Mouse (Mus musculus) right cerebral cortex, postnatal 4 days (tissue): Measurements from ENCODE around the gene Ica1l.

Experiments
- DNase-seq: peaks from one replicate; pipeline ENCODE4 v3.0.0-alpha.2; 2022

Ica1l gene

DNA sequence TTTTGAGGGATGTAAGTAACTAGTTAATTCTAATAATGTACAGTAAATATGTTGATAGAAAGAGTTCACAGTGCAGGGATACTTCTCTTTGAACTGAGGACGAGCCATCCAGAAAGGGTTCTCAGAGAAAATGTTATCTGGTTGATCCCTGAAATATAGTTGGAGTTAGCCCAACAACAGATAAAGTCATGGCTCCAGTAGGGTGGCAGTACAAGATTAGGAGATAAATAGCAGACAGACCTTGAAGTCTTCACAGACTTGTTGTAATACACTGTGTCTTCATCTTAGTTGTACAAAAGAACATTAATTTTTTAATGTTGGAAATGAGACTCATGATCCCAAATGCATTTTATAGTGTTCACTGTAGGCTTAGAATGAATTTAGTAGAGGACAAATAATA, 83.0 kb downstream of the Ica1l start:
- DNase-seq: no peak

DNA sequence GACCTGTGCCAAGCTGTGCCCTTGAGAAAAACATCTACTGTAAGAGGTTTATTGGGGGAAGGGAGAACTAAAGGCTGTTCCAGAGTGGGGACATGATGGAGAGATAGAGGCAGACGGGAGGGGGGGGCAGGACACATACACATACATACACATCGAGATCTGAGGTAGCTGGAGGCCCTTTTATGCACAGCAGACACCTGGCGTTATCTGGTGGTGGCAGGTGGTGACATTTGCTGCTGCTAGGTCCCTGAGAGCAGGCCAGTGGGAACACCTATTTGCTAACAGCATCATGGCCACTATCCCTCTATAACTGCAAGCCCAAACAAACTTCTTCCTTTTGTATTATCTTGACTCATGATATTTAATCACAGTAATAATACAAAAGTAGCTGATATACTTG, 85.8 kb downstream of the Ica1l start:
- no peak for DNase-seq

DNA sequence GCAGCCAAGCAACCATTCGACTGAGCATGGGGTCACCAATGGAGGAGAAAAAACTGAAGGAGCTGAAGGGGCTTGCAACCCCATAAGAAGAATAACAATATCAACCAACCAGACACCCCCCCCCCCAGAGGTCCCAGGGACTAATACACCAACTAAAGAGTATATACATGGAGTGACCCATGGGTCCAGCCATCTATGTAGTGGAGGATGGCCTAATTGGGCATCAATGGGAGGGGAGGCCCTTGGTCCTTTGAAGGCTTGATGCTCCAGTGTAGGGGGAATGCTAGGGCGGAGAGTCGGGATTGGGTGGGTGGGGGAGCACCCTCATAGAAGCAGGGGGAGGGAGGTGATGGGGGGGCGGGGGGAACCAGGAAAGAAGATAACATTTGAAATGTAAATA, 95.5 kb downstream of the Ica1l start:
- no peak for DNase-seq

DNA sequence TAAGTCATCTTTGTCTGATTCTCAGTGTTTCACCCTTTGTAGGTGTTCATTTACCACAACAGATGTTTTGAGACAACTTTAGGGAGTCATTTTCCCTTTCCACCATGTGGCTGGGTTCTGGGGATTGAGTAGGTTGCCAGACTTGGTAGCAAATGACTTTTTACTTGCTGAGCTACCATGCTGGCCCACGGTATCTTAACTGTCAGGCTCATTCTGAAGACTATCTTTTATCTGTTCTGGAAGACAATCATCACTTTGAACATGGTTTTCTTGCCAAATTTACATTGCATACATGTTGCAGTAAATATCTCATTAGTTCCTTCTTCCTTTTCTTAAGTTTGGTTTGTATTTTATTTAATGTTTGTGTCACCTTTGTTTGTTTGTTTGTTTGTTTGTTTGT, 97.0 kb downstream of the Ica1l start:
- no peak for DNase-seq

DNA sequence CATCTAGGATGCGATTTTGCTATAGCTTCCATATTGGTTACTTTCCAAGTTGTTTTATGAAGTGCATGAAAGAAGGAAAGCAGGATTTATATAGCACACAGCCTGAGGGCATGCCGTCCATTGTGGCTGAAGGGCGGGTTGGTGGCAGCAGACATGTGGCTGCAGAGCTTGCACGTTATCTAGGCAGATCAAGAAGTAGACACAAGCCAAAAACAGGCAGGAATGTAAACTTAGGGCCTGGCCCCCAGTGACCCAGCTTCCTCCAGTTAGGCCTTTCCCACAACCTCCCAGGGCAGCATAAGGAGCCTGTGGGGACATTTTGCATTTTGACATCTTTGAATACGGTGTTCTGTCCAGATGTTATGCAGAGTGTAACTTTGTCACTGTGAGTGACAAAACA, 99.2 kb downstream of the Ica1l start:
- no peak for DNase-seq

DNA sequence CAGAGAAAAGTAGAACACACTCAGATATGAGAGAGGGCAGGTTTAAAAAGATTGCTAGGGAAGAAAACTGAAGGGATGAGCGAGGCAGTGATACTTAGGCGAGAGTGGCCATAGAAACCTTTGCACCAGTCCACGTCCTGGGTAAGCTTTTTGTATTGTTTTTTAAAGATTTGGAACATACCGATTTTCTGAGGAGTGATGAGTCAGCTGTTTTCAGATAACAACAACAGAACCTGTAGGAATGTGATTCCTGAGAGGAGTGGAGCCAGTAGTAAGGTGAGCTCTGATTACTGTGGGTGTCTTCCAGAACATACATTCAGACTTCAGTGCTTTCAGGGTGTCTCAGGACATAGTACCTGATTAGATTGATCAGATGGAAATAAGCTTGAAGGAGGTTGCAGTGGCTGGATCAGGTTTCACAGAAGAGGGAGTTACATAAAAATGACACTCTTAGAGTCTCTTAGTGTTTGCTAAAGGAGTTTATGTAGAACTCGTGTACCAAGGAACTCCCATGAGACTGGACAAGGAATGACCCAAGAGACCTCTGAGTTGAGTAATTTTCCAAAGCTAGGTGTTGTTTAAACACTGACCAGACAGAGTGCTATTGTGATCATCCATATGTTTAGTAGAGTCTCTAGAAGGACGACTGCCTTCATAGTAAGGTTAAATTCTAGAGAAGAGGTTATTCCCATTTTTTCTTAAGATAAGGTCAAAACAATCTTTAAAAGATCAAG, 100.8 kb downstream of the Ica1l start:
- no peak for DNase-seq

DNA sequence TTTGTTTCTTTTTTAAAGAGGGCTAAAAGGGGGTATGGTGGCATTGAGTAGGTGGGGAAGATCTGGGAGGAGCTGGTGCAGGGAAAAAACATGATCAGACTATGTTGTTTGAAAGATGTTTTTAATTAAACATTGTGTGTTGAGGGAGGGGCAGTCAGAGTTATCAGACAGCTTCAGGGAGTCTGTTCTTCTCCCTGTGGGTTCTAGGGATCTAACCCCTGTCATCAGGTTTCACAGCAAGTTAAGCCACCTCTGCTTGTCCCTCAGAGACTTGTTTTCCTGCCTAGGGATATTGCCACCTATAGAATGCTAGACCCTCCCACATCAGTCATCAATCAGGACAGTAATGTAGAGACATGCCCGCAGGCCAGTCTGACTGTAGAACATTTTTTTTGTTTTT, 101.9 kb downstream of the Ica1l start:
- no peak for DNase-seq

DNA sequence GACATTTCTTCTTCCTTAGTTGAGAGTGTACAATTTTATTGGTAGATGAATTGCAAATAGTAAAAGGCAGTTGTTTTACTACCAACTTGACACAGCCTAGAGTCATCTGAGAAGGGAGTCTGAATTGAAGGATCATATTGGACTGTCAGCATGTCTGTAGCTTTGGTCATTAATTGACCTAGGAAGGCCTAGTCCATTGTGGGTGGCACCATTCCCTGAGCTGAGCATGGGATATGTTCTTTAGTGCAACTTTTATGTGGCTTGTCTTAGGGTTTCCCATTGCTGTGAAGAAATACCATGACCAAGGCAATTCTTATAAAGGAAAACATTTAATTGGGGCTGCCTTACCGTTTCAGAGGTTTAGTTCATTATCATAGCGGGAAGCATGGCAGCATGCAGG, 110.0 kb downstream of the Ica1l start:
- DNase-seq: no peak
